Mouse (Mus musculus) adipocyte (in vitro differentiated cells): ENCODE measurements around the gene Cmtm6.

ENCODE experiments used
- DNase-seq: peaks from one replicate; pipeline ENCODE4 v3.0.0-alpha.2; 2016; ENCODE audit warnings: low spot score

The Cmtm6 gene

GRCm38 (mm10) chr9:114797329-114798004 lies 66.6 kb downstream of the Cmtm6 start:
- DNase-seq = peak; percentile 80

GRCm38 (mm10) chr9:114798845-114799244 lies 67.9 kb downstream of the Cmtm6 start:
- DNase-seq = no peak
